Mouse (Mus musculus) stomach, postnatal 0 days (tissue): ENCODE measurements around the gene Nudt1.

ENCODE experiments used
- CTCF ChIP-seq: IDR thresholded peaks from 2 replicates; pipeline ENCODE4 v1.5.1; 2016; ENCODE audit warnings: antibody characterized with exemption, low read depth, mild to moderate bottlenecking, moderate library complexity
- EP300 ChIP-seq: optimal IDR thresholded peaks from 2 replicates; pipeline ENCODE3; 2016; ENCODE audit warnings: antibody characterized with exemption

DNA sequence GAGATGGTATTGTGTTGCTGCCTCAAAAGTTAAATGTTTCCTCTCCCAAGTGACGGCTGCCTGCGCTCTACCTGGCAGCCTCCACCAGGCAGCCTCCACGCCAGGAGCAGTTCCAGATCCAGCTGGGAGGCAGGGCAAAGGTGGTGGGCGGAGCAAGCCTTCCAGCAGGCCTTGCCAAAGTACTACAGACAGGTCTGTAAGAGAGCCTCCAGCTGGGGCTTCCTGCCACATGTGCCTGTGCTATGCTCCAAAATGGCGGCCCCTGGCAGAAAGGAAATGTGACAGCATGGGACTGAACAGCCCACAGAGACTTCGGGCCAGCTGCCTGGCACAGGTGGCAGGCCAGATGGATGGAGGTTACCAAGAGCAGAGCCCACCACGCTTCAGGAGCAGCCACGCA, 39.1 kb upstream of the Nudt1 start:
- TF ChIP-seq CTCF: no peak
- TF ChIP-seq EP300: no peak
